Mouse (Mus musculus): Measurements from ENCODE around the gene Elane. TPM values are rescaled to one million over a fixed set of nuclear protein-coding genes. Genes with fewer than 3 reads are reported as not detected.

Elane gene
- not detected for polyA plus RNA-seq (2012; fragmentation: generic; extraction: Trizol)

- Histone ChIP-seq H3K27me3 (ENCODE audit: control insufficient read depth, insufficient read depth, insufficient read length) (peaks cover 19% of the 10 kb centered on the region), H3ac (ENCODE audit: control insufficient read depth, insufficient read length) (no peak within 1 kb of the TSS), H3K79me2 (ENCODE audit: control insufficient read depth, insufficient read depth) (no peaks in the 10 kb centered on the region), H3K4me3 (no peak within 1 kb of the TSS), H3K4me2 (ENCODE audit: low read depth) (no peak within 1 kb of the TSS), H3K36me3 (ENCODE audit: control insufficient read depth, insufficient read depth) (no peaks in the 10 kb centered on the region)
- no peak for TF ChIP-seq TCF12 (IDR thresholded peaks at IDR 0.05; ENCODE audit: insufficient read depth, poor library complexity, severe bottlenecking)
- no peak for TF ChIP-seq TCF3 (IDR thresholded peaks at IDR 0.05; ENCODE audit: insufficient read length, low read depth)
- no peak for TF ChIP-seq POLR2AphosphoS2 (IDR thresholded peaks at IDR 0.05; ENCODE audit: insufficient read length, low read depth)
- no peak for TF ChIP-seq REST (IDR thresholded peaks at IDR 0.05; ENCODE audit: insufficient read depth, insufficient read length)
- TF ChIP-seq POLR2A (IDR thresholded peaks at IDR 0.05; ENCODE audit: insufficient read length, low read depth), result no peak
- no peak for TF ChIP-seq MYOG (IDR thresholded peaks at IDR 0.05; ENCODE audit: control insufficient read depth in 1 of 3, insufficient read depth in 1 of 3, insufficient read length in 2 of 3, low read depth in 2 of 3)
- TF ChIP-seq MAX (IDR thresholded peaks at IDR 0.05; ENCODE audit: low read depth), result no peak
- no peak for TF ChIP-seq SRF (IDR thresholded peaks at IDR 0.05; ENCODE audit: control insufficient read depth, insufficient read length, low read depth)
- TF ChIP-seq MYOD1 (IDR thresholded peaks at IDR 0.05; ENCODE audit: control insufficient read depth in 1 of 3, insufficient read length in 2 of 3, low read depth in 2 of 3), result no peak
- TF ChIP-seq CEBPB (IDR thresholded peaks at IDR 0.05; ENCODE audit: insufficient read depth, poor library complexity, severe bottlenecking), result no peak
- no peak for TF ChIP-seq USF1 (IDR thresholded peaks at IDR 0.05; ENCODE audit: low read depth)
- TF ChIP-seq E2F4 (IDR thresholded peaks at IDR 0.05; ENCODE audit: insufficient read depth), result no peak
These were observed at the start of gene Elane for GRCm38 (mm10) chr10:79886054-79886453. Gene Elane (plus strand): TSS chr10:79886247.

GRCm38 (mm10) chr10:79836918-79837317 lies 49.1 kb upstream of the Elane start:
- H3ac ChIP-seq (ENCODE audit: control insufficient read depth, insufficient read length), result no peak overlapping the region
- no peaks in the 10 kb centered on the region for H3K27me3 ChIP-seq (ENCODE audit: control insufficient read depth, insufficient read depth, insufficient read length)
- no peaks in the 10 kb centered on the region for H3K79me2 ChIP-seq (ENCODE audit: control insufficient read depth, insufficient read depth)
- no peaks in the 10 kb centered on the region for H3K36me3 ChIP-seq (ENCODE audit: control insufficient read depth, insufficient read depth)
- TF ChIP-seq POLR2AphosphoS2 (IDR thresholded peaks at IDR 0.05; ENCODE audit: insufficient read length, low read depth) (no peak), CEBPB (IDR thresholded peaks at IDR 0.05; ENCODE audit: insufficient read depth, poor library complexity, severe bottlenecking) (no peak), MYOG (IDR thresholded peaks at IDR 0.05; ENCODE audit: control insufficient read depth in 1 of 3, insufficient read depth in 1 of 3, insufficient read length in 2 of 3, low read depth in 2 of 3) (no peak), E2F4 (IDR thresholded peaks at IDR 0.05; ENCODE audit: insufficient read depth) (no peak), SRF (IDR thresholded peaks at IDR 0.05; ENCODE audit: control insufficient read depth, insufficient read length, low read depth) (no peak), TCF12 (IDR thresholded peaks at IDR 0.05; ENCODE audit: insufficient read depth, poor library complexity, severe bottlenecking) (no peak), USF1 (IDR thresholded peaks at IDR 0.05; ENCODE audit: low read depth) (no peak), POLR2A (IDR thresholded peaks at IDR 0.05; ENCODE audit: insufficient read length, low read depth) (no peak), TCF3 (IDR thresholded peaks at IDR 0.05; ENCODE audit: insufficient read length, low read depth) (no peak), MAX (IDR thresholded peaks at IDR 0.05; ENCODE audit: low read depth) (no peak), MYOD1 (IDR thresholded peaks at IDR 0.05; ENCODE audit: control insufficient read depth in 1 of 3, insufficient read length in 2 of 3, low read depth in 2 of 3) (no peak), REST (IDR thresholded peaks at IDR 0.05; ENCODE audit: insufficient read depth, insufficient read length) (no peak)
- H3K4me2 ChIP-seq (ENCODE audit: low read depth), result no peak overlapping the region
- H3K4me3 ChIP-seq, result no peak overlapping the region

GRCm38 (mm10) chr10:79838151-79838550 lies 47.9 kb upstream of the Elane start:
- no peaks in the 10 kb centered on the region for H3K36me3 ChIP-seq (ENCODE audit: control insufficient read depth, insufficient read depth)
- no peak overlapping the region for H3K4me3 ChIP-seq
- no peak overlapping the region for H3K4me2 ChIP-seq (ENCODE audit: low read depth)
- H3ac ChIP-seq (ENCODE audit: control insufficient read depth, insufficient read length), result no peak overlapping the region
- TF ChIP-seq E2F4 (IDR thresholded peaks at IDR 0.05; ENCODE audit: insufficient read depth) (no peak), MYOD1 (IDR thresholded peaks at IDR 0.05; ENCODE audit: control insufficient read depth in 1 of 3, insufficient read length in 2 of 3, low read depth in 2 of 3) (no peak), SRF (IDR thresholded peaks at IDR 0.05; ENCODE audit: control insufficient read depth, insufficient read length, low read depth) (no peak), CEBPB (IDR thresholded peaks at IDR 0.05; ENCODE audit: insufficient read depth, poor library complexity, severe bottlenecking) (no peak), MAX (IDR thresholded peaks at IDR 0.05; ENCODE audit: low read depth) (no peak), POLR2AphosphoS2 (IDR thresholded peaks at IDR 0.05; ENCODE audit: insufficient read length, low read depth) (no peak), MYOG (IDR thresholded peaks at IDR 0.05; ENCODE audit: control insufficient read depth in 1 of 3, insufficient read depth in 1 of 3, insufficient read length in 2 of 3, low read depth in 2 of 3) (no peak), TCF12 (IDR thresholded peaks at IDR 0.05; ENCODE audit: insufficient read depth, poor library complexity, severe bottlenecking) (no peak), POLR2A (IDR thresholded peaks at IDR 0.05; ENCODE audit: insufficient read length, low read depth) (no peak), USF1 (IDR thresholded peaks at IDR 0.05; ENCODE audit: low read depth) (no peak), TCF3 (IDR thresholded peaks at IDR 0.05; ENCODE audit: insufficient read length, low read depth) (no peak), REST (IDR thresholded peaks at IDR 0.05; ENCODE audit: insufficient read depth, insufficient read length) (no peak)
- no peaks in the 10 kb centered on the region for H3K27me3 ChIP-seq (ENCODE audit: control insufficient read depth, insufficient read depth, insufficient read length)
- no peaks in the 10 kb centered on the region for H3K79me2 ChIP-seq (ENCODE audit: control insufficient read depth, insufficient read depth)

DNA sequence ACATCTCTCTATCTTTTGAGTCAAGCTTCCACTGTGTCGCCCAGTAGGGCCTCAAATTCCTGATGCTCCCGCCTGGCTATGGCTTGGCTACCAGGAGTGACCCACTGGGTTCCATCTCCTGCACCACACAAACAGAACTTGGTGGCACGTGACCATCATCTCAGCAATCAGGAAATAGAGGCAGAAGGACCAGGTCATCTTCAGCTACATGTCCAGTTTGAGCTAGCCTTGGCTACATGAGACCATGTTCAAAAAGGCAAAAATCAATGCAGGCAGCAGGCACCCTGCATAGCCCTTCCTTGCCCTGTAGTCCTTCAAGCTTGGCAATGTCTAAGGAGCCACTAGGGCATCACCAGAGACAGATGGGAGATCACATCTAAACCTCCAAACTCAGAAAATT lies 46.0 kb upstream of the Elane start:
- H3K36me3 ChIP-seq (ENCODE audit: control insufficient read depth, insufficient read depth), result no peaks in the 10 kb centered on the region
- peak overlapping the region; percentile 92 for H3K4me2 ChIP-seq (ENCODE audit: low read depth)
- no peaks in the 10 kb centered on the region for H3K27me3 ChIP-seq (ENCODE audit: control insufficient read depth, insufficient read depth, insufficient read length)
- no peak overlapping the region for H3ac ChIP-seq (ENCODE audit: control insufficient read depth, insufficient read length)
- TF ChIP-seq REST (IDR thresholded peaks at IDR 0.05; ENCODE audit: insufficient read depth, insufficient read length) (no peak), MYOD1 (IDR thresholded peaks at IDR 0.05; ENCODE audit: control insufficient read depth in 1 of 3, insufficient read length in 2 of 3, low read depth in 2 of 3) (no peak), SRF (IDR thresholded peaks at IDR 0.05; ENCODE audit: control insufficient read depth, insufficient read length, low read depth) (no peak)
- H3K4me3 ChIP-seq, result peak overlapping the region; percentile 29
- no peaks in the 10 kb centered on the region for H3K79me2 ChIP-seq (ENCODE audit: control insufficient read depth, insufficient read depth)
